Mouse (Mus musculus) forebrain, embryonic 11.5 days (tissue): ENCODE measurements at regions not wholly inside any gene's neighbourhood (a gene's known extent, or its start where the extent isn't known, plus 50 kb on each side); places are given as distances from the start of the nearest gene placed in this dataset.

Experiments
- ATAC-seq: fragments of 200-750 bp; cut with Nextera tagmentation; replicated peaks from 2 replicates; pipeline ENCODE4 v1.8.0; 2017; ENCODE audit warnings: moderate TSS enrichment; ENCODE audit not compliant: low FRiP score
- DNase-seq: peaks from one replicate; pipeline ENCODE4 v3.0.0-alpha.2; 2017; ENCODE audit warnings: low spot score
- H3K27ac ChIP-seq: fragments of 300-500 bp; sonication (generic); 2 replicates; pipeline ENCODE4 v1.5.1; 2014; ENCODE audit warnings: low read depth, low read length
- H3K27me3 ChIP-seq: fragments of 300-500 bp; sonication (generic); 2 replicates; pipeline ENCODE4 v1.6.1; 2014; ENCODE audit warnings: mild to moderate bottlenecking, low read length, mixed read lengths; ENCODE audit not compliant: control insufficient read depth, insufficient read depth
- H3K36me3 ChIP-seq: fragments of 300-500 bp; sonication (generic); 2 replicates; pipeline ENCODE4 v1.6.1; 2014; ENCODE audit warnings: mild to moderate bottlenecking, low read length, moderate library complexity, mixed read lengths; ENCODE audit not compliant: control insufficient read depth, insufficient read depth
- H3K4me1 ChIP-seq: fragments of 300-500 bp; sonication (generic); replicated peaks from 2 replicates; pipeline ENCODE4 v1.6.1; 2014; ENCODE audit warnings: low read length, mixed read lengths; ENCODE audit not compliant: control insufficient read depth, insufficient read depth
- H3K4me2 ChIP-seq: fragments of 300-500 bp; sonication (generic); 2 replicates; pipeline ENCODE4 v1.6.1; 2014; ENCODE audit warnings: low read depth, mild to moderate bottlenecking, low read length, moderate library complexity, mixed read lengths; ENCODE audit not compliant: severe bottlenecking
- H3K4me3 ChIP-seq: fragments of 300-500 bp; sonication (generic); 2 replicates; pipeline ENCODE4 v1.5.1; 2014; ENCODE audit warnings: low read depth, low read length
- H3K9ac ChIP-seq: fragments of 300-500 bp; sonication (generic); 2 replicates; pipeline ENCODE4 v1.6.1; 2014; ENCODE audit warnings: low read length
- H3K9me3 ChIP-seq: fragments of 300-500 bp; sonication (generic); 2 replicates; pipeline ENCODE4 v1.6.1; 2016; ENCODE audit warnings: low read length, mixed read lengths; ENCODE audit not compliant: control insufficient read depth
- WGBS: fragments of 180-500 bp; shearing (Covaris S2); extraction: QIAGEN DNeasy Blood & Tissue Kit; methylation state at CpG from one replicate; pipeline ENCODE4 v1.1.7; 2014; 5-methylcytosine and 5-hydroxymethylcytosine counted together

DNA sequence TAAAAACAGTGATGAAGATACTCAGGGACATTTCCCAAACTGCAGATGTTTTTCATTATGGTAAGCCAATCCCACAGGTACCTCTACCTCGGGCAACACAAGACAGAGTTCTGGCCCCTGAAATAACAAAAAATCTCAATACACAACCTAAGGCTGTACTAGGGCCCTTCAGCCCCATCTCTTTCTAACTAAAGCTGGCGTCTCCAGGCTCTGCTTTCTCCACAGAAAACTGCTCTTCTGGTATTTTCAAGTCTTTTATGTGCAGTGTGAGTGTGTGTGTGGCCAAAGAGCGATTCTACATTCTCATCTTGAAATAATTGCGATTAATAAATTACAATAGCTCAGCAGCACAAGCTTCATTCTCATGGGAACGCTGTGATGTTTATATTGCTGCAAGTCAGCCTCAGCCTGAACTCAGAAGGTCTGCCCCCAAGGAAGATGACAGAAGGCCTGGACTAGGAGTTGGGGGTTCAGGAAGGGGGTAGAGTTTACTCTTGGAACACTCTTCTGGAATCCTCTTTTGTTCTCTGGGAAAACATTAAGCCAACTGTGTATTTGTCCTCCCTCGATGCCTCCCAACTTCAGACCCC lies 173.5 kb downstream of the Nuf2 start:
- Histone ChIP-seq H3K27ac (no peak overlapping the region), H3K4me3 (no peak overlapping the region), H3K9me3 (no peaks in the 10 kb centered on the region), H3K27me3 (no peaks in the 10 kb centered on the region), H3K4me2 (no peak overlapping the region), H3K9ac (no peak overlapping the region), H3K4me1 (no peaks in the 10 kb centered on the region), H3K36me3 (no peaks in the 10 kb centered on the region)
- ATAC-seq (no peak), DNase-seq (no peak)
- WGBS: 81% methylated on average over 6 of the region's 6 CpGs

DNA sequence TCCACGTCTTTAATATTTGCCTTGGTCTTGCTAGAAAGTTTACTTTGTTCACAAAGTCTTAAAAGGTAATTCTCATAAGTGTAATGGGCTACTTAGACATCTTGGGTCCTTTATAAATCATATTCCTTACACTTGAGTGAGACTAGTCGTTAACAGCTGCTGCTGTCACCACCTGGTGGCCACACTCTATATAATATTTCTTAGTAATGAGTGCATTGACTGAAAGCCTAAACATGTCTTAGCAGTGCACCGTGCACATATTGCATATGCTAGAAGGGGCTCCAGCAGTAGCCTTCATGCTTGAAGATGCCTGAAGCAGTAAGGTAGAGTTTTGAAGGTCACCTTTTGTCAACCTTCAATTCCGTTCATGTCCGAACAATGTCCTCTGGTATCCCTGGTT lies 177.2 kb downstream of the Nuf2 start:
- no peak for DNase-seq
- H3K4me3 ChIP-seq: no peak overlapping the region
- H3K9ac ChIP-seq: no peak overlapping the region
- ATAC-seq: no peak
- no peak overlapping the region for H3K4me2 ChIP-seq
- H3K4me1 ChIP-seq: no peaks in the 10 kb centered on the region
- WGBS: 81% methylated on average over 5 of the region's 5 CpGs
- H3K36me3 ChIP-seq: no peaks in the 10 kb centered on the region
- H3K27ac ChIP-seq: no peak overlapping the region
- H3K9me3 ChIP-seq: no peaks in the 10 kb centered on the region
- H3K27me3 ChIP-seq: no peaks in the 10 kb centered on the region

DNA sequence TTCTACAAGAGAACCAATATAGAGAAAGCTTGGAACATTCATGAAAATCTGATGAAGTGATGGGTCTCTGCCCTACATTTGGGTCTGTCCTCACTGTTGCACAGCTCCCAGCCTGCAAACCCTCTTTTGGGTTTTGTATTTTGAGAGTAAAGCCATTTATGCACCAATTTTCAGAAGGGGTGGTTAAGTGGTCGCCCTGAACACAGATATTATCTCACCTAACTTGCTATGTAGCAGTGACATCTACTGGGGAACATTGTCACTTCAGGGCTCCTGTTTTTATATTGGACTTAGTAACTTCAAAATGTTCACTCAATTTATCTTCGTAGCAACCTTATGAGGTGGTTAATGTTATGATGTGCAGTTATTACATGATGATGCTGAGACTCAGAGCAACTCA lies 183.6 kb downstream of the Nuf2 start:
- H3K4me1 ChIP-seq: no peaks in the 10 kb centered on the region
- H3K9me3 ChIP-seq: no peaks in the 10 kb centered on the region
- no peak overlapping the region for H3K4me3 ChIP-seq
- no peaks in the 10 kb centered on the region for H3K36me3 ChIP-seq
- H3K4me2 ChIP-seq: no peak overlapping the region
- 61% methylated on average over 2 of the region's 2 CpGs for WGBS
- ATAC-seq (no peak), DNase-seq (no peak)
- H3K27me3 ChIP-seq: peaks cover under 1% of the 10 kb centered on the region; the same call in 1 of the 2 replicates
- no peak overlapping the region for H3K9ac ChIP-seq
- no peak overlapping the region for H3K27ac ChIP-seq

DNA sequence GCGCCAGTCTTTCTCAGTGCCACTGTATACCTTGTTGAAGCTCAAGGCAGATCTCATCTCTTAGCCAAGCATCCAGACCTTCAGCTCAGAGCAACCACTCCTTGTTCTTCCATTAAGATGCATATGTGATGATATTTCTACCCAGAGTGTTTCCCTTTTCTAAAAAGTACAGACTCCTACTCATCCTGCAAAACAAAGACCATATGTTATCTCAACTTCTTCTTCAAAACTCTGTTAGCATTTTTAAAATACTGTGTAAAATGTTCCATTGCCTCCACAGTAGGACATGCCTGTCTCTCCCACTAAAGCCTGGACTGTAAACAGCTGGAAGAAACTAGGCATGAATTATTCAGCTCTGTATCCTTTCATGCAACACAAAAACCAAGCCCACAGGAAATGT lies 184.4 kb downstream of the Nuf2 start:
- Histone ChIP-seq H3K27ac (no peak overlapping the region), H3K36me3 (no peaks in the 10 kb centered on the region), H3K9ac (no peak overlapping the region), H3K4me2 (no peak overlapping the region), H3K4me1 (no peaks in the 10 kb centered on the region), H3K4me3 (no peak overlapping the region), H3K9me3 (no peaks in the 10 kb centered on the region), H3K27me3 (peaks cover 2% of the 10 kb centered on the region; the same call in 1 of the 2 replicates)
- ATAC-seq: no peak
- WGBS: 91% methylated on average over 1 of the region's 1 CpGs
- no peak for DNase-seq

DNA sequence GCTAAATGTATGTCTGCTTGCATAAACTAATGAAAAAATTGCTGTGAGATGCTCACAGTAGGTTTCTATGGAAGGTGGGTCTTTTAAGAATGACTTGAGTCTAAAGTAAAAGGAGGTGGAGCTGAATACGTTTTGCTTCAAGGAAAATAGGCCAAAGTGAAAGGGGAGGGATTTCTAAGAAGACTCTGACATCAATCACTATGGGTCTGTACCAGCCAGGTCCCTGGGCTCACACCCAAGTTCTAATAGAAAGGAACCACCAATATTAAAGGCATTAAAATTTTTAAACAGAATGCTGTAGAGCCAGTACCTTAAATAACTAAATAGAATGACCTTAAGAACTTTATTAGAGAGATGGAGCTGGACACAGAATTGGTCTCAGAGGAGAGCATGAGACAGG lies 190.1 kb downstream of the Nuf2 start:
- H3K27ac ChIP-seq: no peak overlapping the region
- 0 out of 2 replicates have a peak, but pooled peaks cover 2% of the 10 kb centered on the region for H3K27me3 ChIP-seq
- no peaks in the 10 kb centered on the region for H3K36me3 ChIP-seq
- no peaks in the 10 kb centered on the region for H3K4me1 ChIP-seq
- no peak overlapping the region for H3K9ac ChIP-seq
- DNase-seq (no peak), ATAC-seq (no peak)
- WGBS: 64% methylated on average over 1 of the region's 1 CpGs
- H3K4me2 ChIP-seq: no peak overlapping the region
- no peak overlapping the region for H3K4me3 ChIP-seq
- no peaks in the 10 kb centered on the region for H3K9me3 ChIP-seq

DNA sequence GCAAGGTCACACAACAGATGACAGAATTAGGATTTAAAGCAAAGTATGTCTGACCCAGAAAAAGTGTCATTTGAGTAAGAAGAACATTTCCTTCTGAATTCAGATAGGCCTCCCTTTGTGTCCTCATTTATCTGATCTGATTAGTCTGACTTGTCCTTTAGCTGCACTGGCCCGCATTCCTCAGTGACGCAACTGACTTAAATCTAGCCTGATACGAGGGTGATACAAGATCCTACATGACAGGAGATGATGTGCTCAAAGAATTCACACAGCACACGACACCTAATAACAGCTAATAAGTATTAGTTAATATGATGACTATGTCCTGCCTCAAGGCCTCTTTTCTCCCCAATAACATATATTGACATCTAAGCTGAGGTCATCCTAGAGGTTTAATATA lies 192.8 kb downstream of the Nuf2 start:
- Histone ChIP-seq H3K4me2 (no peak overlapping the region), H3K4me3 (no peak overlapping the region), H3K36me3 (no peaks in the 10 kb centered on the region), H3K4me1 (no peaks in the 10 kb centered on the region), H3K27me3 (0 out of 2 replicates have a peak, but pooled peaks cover 2% of the 10 kb centered on the region), H3K9me3 (no peaks in the 10 kb centered on the region), H3K9ac (no peak overlapping the region), H3K27ac (no peak overlapping the region)
- 74% methylated on average over 4 of the region's 4 CpGs for WGBS
- DNase-seq (no peak), ATAC-seq (no peak)

DNA sequence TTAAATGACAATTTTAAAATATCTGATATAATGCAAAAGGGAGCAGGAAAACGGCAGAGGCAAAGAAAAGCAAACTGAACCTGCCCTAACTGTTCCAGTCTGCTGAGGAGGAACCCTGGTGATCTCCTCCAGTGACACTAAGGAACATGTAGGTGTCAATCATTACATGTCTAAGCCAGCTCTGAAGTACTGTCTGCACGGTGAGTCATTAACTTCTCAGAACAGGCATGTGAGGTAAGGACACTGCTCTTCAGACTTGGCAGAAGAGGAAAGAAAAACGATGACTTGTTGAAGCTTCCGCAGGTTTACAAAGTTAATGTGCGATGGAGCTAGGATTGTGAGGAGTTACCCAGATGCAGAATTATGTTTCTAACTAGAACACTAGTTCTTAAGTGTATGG lies 199.1 kb downstream of the Nuf2 start:
- 92% methylated on average over 5 of the region's 5 CpGs for WGBS
- no peak for DNase-seq
- Histone ChIP-seq H3K4me2 (no peak overlapping the region), H3K27me3 (no peaks in the 10 kb centered on the region), H3K9ac (no peak overlapping the region), H3K9me3 (no peaks in the 10 kb centered on the region), H3K36me3 (no peaks in the 10 kb centered on the region), H3K4me1 (no peaks in the 10 kb centered on the region), H3K27ac (no peak overlapping the region), H3K4me3 (no peak overlapping the region)
- ATAC-seq: no peak

DNA sequence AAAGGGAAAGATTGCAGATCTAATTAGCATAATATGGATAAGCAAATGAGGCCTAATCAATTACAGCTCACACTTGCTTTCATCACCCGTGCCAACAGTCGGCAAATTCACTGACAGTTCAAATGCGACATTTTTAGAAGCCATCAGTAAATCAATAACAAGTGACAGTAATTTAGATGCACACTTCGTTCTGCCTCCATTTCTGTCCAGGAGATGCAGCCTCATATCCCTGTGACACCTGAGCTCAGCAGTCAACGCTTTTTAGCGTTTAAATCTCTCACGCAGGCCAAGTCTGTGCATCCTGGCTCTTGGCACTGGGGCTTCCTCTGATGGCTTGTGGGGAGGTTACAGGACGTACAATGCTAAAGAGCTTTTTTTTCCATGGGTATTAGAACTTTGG lies 218.0 kb downstream of the Nuf2 start:
- no peak for DNase-seq

DNA sequence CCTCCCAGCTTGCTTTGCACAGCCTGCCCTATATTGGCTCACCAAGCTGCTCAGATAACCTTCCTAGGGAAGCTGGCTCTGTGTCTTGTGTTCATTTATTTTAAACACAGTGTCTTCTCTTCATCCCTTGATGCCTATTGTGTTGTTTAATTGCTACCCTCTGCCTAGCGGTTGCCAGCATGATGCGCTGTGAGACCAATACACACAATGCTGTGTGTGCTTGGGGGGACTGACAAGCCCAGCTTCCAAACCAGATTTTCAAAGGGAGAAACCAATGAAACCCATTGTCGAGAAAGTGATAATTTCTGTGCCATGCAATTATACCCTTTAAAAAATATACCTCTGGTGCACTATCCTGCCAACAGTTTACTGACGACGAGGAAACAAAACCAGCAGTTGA lies 247.8 kb downstream of the Nuf2 start:
- H3K27me3 ChIP-seq: no peaks in the 10 kb centered on the region
- H3K9me3 ChIP-seq: no peaks in the 10 kb centered on the region
- H3K4me3 ChIP-seq: no peak overlapping the region
- H3K4me1 ChIP-seq: no peaks in the 10 kb centered on the region
- no peak overlapping the region for H3K4me2 ChIP-seq
- ATAC-seq (no peak), DNase-seq (no peak)
- WGBS: 87% methylated on average over 5 of the region's 5 CpGs
- H3K27ac ChIP-seq: no peak overlapping the region
- H3K36me3 ChIP-seq: no peaks in the 10 kb centered on the region
- H3K9ac ChIP-seq: no peak overlapping the region

More for the DNA sequence above, 218.0 kb downstream of the Nuf2 start:
- no peaks in the 10 kb centered on the region for H3K9me3 ChIP-seq
- no peaks in the 10 kb centered on the region for H3K27me3 ChIP-seq
- ATAC-seq: no peak
- no peak overlapping the region for H3K4me3 ChIP-seq
- H3K27ac ChIP-seq: no peak overlapping the region
- H3K4me1 ChIP-seq: no peaks in the 10 kb centered on the region
- 85% methylated on average over 8 of the region's 8 CpGs for WGBS
- H3K36me3 ChIP-seq: no peaks in the 10 kb centered on the region
- no peak overlapping the region for H3K9ac ChIP-seq
- no peak overlapping the region for H3K4me2 ChIP-seq
